Mouse (Mus musculus) limb, embryonic 11.5 days (tissue): ENCODE results near the gene Cyth1. TPM values are rescaled to one million over a fixed set of nuclear protein-coding genes. Genes with fewer than 3 reads are reported as not detected.

Experiments used
- ATAC-seq: fragments of 200-750 bp; cut with Nextera tagmentation; 2 replicates; pipeline ENCODE4 v1.8.0; 2017; ENCODE audit warnings: low read depth; ENCODE audit not compliant: insufficient number of reproducible peaks, low FRiP score, low TSS enrichment
- DNase-seq: peaks from one replicate; pipeline ENCODE4 v3.0.0-alpha.2; 2015; ENCODE audit warnings: low spot score
- H3K27ac ChIP-seq: fragments of 300-500 bp; sonication (generic); replicated peaks from 2 replicates; pipeline ENCODE4 v1.5.1; 2014; ENCODE audit warnings: low read depth, mild to moderate bottlenecking, low read length
- H3K27me3 ChIP-seq: fragments of 300-500 bp; sonication (generic); 2 replicates; pipeline ENCODE4 v1.6.1; 2014; ENCODE audit warnings: mild to moderate bottlenecking, low read length, mixed read lengths; ENCODE audit not compliant: control insufficient read depth, insufficient read depth
- H3K36me3 ChIP-seq: fragments of 300-500 bp; sonication (generic); 2 replicates; pipeline ENCODE4 v1.6.1; 2014; ENCODE audit warnings: mild to moderate bottlenecking, low read length, moderate library complexity, mixed read lengths; ENCODE audit not compliant: control insufficient read depth, insufficient read depth
- H3K4me1 ChIP-seq: fragments of 300-500 bp; sonication (generic); 2 replicates; pipeline ENCODE4 v1.6.1; 2014; ENCODE audit warnings: low read length, mixed read lengths; ENCODE audit not compliant: control insufficient read depth, insufficient read depth
- H3K4me2 ChIP-seq: fragments of 300-500 bp; sonication (generic); 2 replicates; pipeline ENCODE4 v1.6.1; 2014; ENCODE audit warnings: low read depth, mild to moderate bottlenecking, moderate library complexity; ENCODE audit not compliant: severe bottlenecking
- H3K4me3 ChIP-seq: fragments of 300-500 bp; sonication (generic); 2 replicates; pipeline ENCODE4 v1.5.1; 2014; ENCODE audit warnings: low read depth, low read length
- H3K9ac ChIP-seq: fragments of 300-500 bp; sonication (generic); 2 replicates; pipeline ENCODE4 v1.6.1; 2014; ENCODE audit warnings: mild to moderate bottlenecking, low read length
- H3K9me3 ChIP-seq: fragments of 300-500 bp; sonication (generic); 2 replicates; pipeline ENCODE4 v1.6.1; 2016; ENCODE audit warnings: low read length; ENCODE audit not compliant: control insufficient read depth
- WGBS: fragments of 180-500 bp; shearing (Covaris S2); extraction: QIAGEN DNeasy Blood & Tissue Kit; methylation state at CpG from one replicate; pipeline ENCODE4 v1.1.7; 2014; 5-methylcytosine and 5-hydroxymethylcytosine counted together
- polyA plus RNA-seq: library from polyadenylated mRNA; unstranded; fragments of >200 nt; fragmentation: Nextera tagmentation; extraction: Ambion mirVana; gene quantifications from 2 replicates; pipeline ENCODE4 v1.2.1, GENCODE M21; 2014

Gene Cyth1
- polyA plus RNA-seq, 1 experiment from 2014 or later: 16.2 TPM

GRCm38 (mm10) chr11:118129812-118130211 lies 118.6 kb downstream of the Cyth1 start:
- no peak for ATAC-seq
- H3K27ac ChIP-seq: no peak overlapping the region
- H3K4me1 ChIP-seq: peaks cover 7% of the 10 kb centered on the region; the same call in 1 of the 2 replicates
- no peak for DNase-seq
- no peaks in the 10 kb centered on the region for H3K9me3 ChIP-seq
- H3K4me3 ChIP-seq: no peak overlapping the region
- H3K9ac ChIP-seq: peak overlapping the region; percentile 30; the same call in 1 of the 2 replicates
- 91% methylated on average over 2 of the region's 2 CpGs for WGBS
- H3K4me2 ChIP-seq: no peak overlapping the region
- no peaks in the 10 kb centered on the region for H3K36me3 ChIP-seq
- no peaks in the 10 kb centered on the region for H3K27me3 ChIP-seq

- Histone ChIP-seq H3K9me3 (no peaks in the 10 kb centered on the region), H3K27me3 (no peaks in the 10 kb centered on the region), H3K27ac (no peak overlapping the region), H3K9ac (no peak overlapping the region), H3K36me3 (no peaks in the 10 kb centered on the region), H3K4me3 (no peak overlapping the region), H3K4me2 (no peak overlapping the region), H3K4me1 (no peaks in the 10 kb centered on the region)
- ATAC-seq: no peak
- DNase-seq: no peak
- 87% methylated on average over 11 of the region's 11 CpGs for WGBS
Measured at GRCm38 (mm10) chr11:118121592-118121991, 126.8 kb downstream of the Cyth1 start.

DNA sequence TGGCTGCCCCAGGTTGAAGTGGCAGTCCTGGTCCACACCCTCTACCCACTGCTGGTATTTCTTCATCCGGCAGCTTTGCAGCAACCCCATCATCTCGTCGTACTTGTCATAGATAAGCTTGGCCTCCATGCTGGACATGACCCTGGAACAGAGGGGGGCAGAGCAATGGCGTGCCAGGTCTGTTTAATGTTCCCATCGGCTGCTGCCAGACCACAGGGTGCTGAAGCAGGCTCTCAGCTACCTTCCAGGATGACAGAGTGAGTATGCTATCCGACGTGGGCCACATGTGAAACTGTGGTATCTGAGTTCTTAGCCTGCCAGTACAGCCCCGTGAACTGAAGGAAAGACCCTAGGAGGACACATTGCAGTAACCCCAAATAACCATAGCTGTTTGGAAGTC lies 129.6 kb downstream of the Cyth1 start:
- WGBS: 81% methylated on average over 8 of the region's 8 CpGs
- no peak overlapping the region for H3K4me2 ChIP-seq
- no peaks in the 10 kb centered on the region for H3K36me3 ChIP-seq
- DNase-seq (no peak), ATAC-seq (no peak)
- no peak overlapping the region for H3K27ac ChIP-seq
- H3K4me1 ChIP-seq: no peaks in the 10 kb centered on the region
- H3K4me3 ChIP-seq: no peak overlapping the region
- no peaks in the 10 kb centered on the region for H3K9me3 ChIP-seq
- no peak overlapping the region for H3K9ac ChIP-seq
- H3K27me3 ChIP-seq: no peaks in the 10 kb centered on the region

- no peak overlapping the region for H3K27ac ChIP-seq
- no peaks in the 10 kb centered on the region for H3K27me3 ChIP-seq
- H3K9ac ChIP-seq: no peak overlapping the region
- no peaks in the 10 kb centered on the region for H3K4me1 ChIP-seq
- no peaks in the 10 kb centered on the region for H3K9me3 ChIP-seq
- H3K4me3 ChIP-seq: no peak overlapping the region
- 63% methylated on average over 8 of the region's 8 CpGs for WGBS
- no peak overlapping the region for H3K4me2 ChIP-seq
- DNase-seq (no peak), ATAC-seq (no peak)
- no peaks in the 10 kb centered on the region for H3K36me3 ChIP-seq
Measured at GRCm38 (mm10) chr11:118114581-118115110, 133.7 kb downstream of the Cyth1 start.

- Histone ChIP-seq H3K9me3 (no peaks in the 10 kb centered on the region), H3K4me1 (no peaks in the 10 kb centered on the region), H3K27ac (no peak overlapping the region), H3K4me3 (no peak overlapping the region), H3K4me2 (no peak overlapping the region), H3K36me3 (no peaks in the 10 kb centered on the region), H3K9ac (no peak overlapping the region), H3K27me3 (no peaks in the 10 kb centered on the region)
- ATAC-seq (no peak), DNase-seq (no peak)
- 84% methylated on average over 14 of the region's 14 CpGs for WGBS
Measured at GRCm38 (mm10) chr11:118113516-118114205, 134.7 kb downstream of the Cyth1 start.

DNA sequence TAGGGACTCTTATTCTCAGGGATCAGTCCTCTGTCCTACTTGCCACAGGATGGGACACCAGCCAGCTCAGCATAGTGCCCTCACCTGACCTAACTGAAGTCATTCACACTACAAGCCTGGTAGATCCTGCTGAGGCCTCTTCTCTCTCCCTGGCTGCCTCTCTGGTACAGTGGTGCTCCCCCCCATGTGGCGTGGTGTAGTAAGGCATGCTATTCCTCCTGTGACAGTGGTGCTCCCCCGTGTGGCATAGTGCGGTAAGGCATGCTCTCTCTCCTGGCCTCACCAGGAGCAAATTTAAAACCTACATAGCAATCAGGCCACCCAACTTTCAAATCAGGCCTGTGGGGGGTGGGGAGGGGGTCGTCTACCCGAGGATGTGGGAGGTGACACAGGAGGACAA lies 144.4 kb downstream of the Cyth1 start:
- H3K4me2 ChIP-seq: no peak overlapping the region
- H3K9me3 ChIP-seq: no peaks in the 10 kb centered on the region
- ATAC-seq (no peak), DNase-seq (peak; percentile 90)
- no peak overlapping the region for H3K4me3 ChIP-seq
- H3K27ac ChIP-seq: no peak overlapping the region
- no peaks in the 10 kb centered on the region for H3K4me1 ChIP-seq
- H3K36me3 ChIP-seq: no peaks in the 10 kb centered on the region
- H3K9ac ChIP-seq: no peak overlapping the region
- H3K27me3 ChIP-seq: no peaks in the 10 kb centered on the region
- 12% methylated on average over 5 of the region's 5 CpGs for WGBS

GRCm38 (mm10) chr11:118103383-118103782 lies 145.0 kb downstream of the Cyth1 start:
- Histone ChIP-seq H3K9me3 (no peaks in the 10 kb centered on the region), H3K36me3 (no peaks in the 10 kb centered on the region), H3K27ac (no peak overlapping the region), H3K9ac (0 out of 2 replicates have a peak overlapping the region, but pooled peaks have one; percentile 22), H3K4me2 (no peak overlapping the region), H3K27me3 (no peaks in the 10 kb centered on the region), H3K4me1 (no peaks in the 10 kb centered on the region), H3K4me3 (no peak overlapping the region)
- 92% methylated on average over 5 of the region's 5 CpGs for WGBS
- DNase-seq (no peak), ATAC-seq (no peak)

- H3K9me3 ChIP-seq: no peaks in the 10 kb centered on the region
- ATAC-seq (no peak), DNase-seq (peak; percentile 93)
- no peak overlapping the region for H3K9ac ChIP-seq
- H3K4me2 ChIP-seq: no peak overlapping the region
- no peaks in the 10 kb centered on the region for H3K27me3 ChIP-seq
- 65% methylated on average over 3 of the region's 3 CpGs for WGBS
- no peak overlapping the region for H3K27ac ChIP-seq
- H3K36me3 ChIP-seq: no peaks in the 10 kb centered on the region
- no peaks in the 10 kb centered on the region for H3K4me1 ChIP-seq
- no peak overlapping the region for H3K4me3 ChIP-seq
Measured at GRCm38 (mm10) chr11:118102838-118103237, 145.6 kb downstream of the Cyth1 start.
